Mouse (Mus musculus) cerebellum, adult (tissue): Measurements from ENCODE around the gene Plxnd1.

Source experiments
- ATAC-seq: cut with Nextera tagmentation; 2 replicates; pipeline ENCODE4 v1.9.2; 2017; ENCODE audit warnings: mild to moderate bottlenecking, moderate library complexity, mixed read lengths; ENCODE audit not compliant: insufficient number of reproducible peaks, low FRiP score, low TSS enrichment

Plxnd1 gene

GRCm38 (mm10) chr6:115932391-115932790, 62.4 kb downstream of the Plxnd1 start:
- ATAC-seq: no peak

- ATAC-seq: no peak
Measured at GRCm38 (mm10) chr6:115931639-115932038, 63.2 kb downstream of the Plxnd1 start, which contains the start of gene Rho. Rho (plus strand) TSS chr6:115931748.

GRCm38 (mm10) chr6:115930018-115930417, 64.8 kb downstream of the Plxnd1 start:
- ATAC-seq: no peak

GRCm38 (mm10) chr6:115927292-115928242, 67.2 kb downstream of the Plxnd1 start:
- no peak for ATAC-seq

- ATAC-seq: no peak
Measured at GRCm38 (mm10) chr6:115926416-115926815, 68.4 kb downstream of the Plxnd1 start.

GRCm38 (mm10) chr6:115924829-115925228, 70.0 kb downstream of the Plxnd1 start:
- no peak for ATAC-seq

GRCm38 (mm10) chr6:115919876-115920275, 74.9 kb downstream of the Plxnd1 start:
- no peak for ATAC-seq

GRCm38 (mm10) chr6:115918615-115919014, 76.2 kb downstream of the Plxnd1 start:
- ATAC-seq: no peak

- peak; percentile 26; the same call in 1 of the 2 replicates for ATAC-seq
Measured at GRCm38 (mm10) chr6:115916611-115917010, 78.2 kb downstream of the Plxnd1 start.

- peak; percentile 57; the same call in 1 of the 2 replicates for ATAC-seq
Measured at GRCm38 (mm10) chr6:115915601-115916445, 79.0 kb downstream of the Plxnd1 start.

- ATAC-seq: peak; percentile 36; the same call in 1 of the 2 replicates
Measured at GRCm38 (mm10) chr6:115914511-115915202, 80.1 kb downstream of the Plxnd1 start.

GRCm38 (mm10) chr6:115913482-115913881, 81.3 kb downstream of the Plxnd1 start:
- ATAC-seq: no peak

- no peak for ATAC-seq
Measured at GRCm38 (mm10) chr6:115911763-115912162, 83.0 kb downstream of the Plxnd1 start.

- ATAC-seq: peak; percentile 23; the same call in 1 of the 2 replicates
Measured at GRCm38 (mm10) chr6:115909940-115910339, 84.9 kb downstream of the Plxnd1 start.

- no peak for ATAC-seq
Measured at GRCm38 (mm10) chr6:115909052-115909451, 85.8 kb downstream of the Plxnd1 start.

- ATAC-seq: no peak
Measured at GRCm38 (mm10) chr6:115908421-115908982, 86.3 kb downstream of the Plxnd1 start.

GRCm38 (mm10) chr6:115906871-115907270, 87.9 kb downstream of the Plxnd1 start:
- ATAC-seq: no peak

- no peak for ATAC-seq
Measured at GRCm38 (mm10) chr6:115906455-115906854, 88.3 kb downstream of the Plxnd1 start.

- no peak for ATAC-seq
Measured at GRCm38 (mm10) chr6:115905568-115905967, 89.2 kb downstream of the Plxnd1 start.
